In the genomic region with DNA sequence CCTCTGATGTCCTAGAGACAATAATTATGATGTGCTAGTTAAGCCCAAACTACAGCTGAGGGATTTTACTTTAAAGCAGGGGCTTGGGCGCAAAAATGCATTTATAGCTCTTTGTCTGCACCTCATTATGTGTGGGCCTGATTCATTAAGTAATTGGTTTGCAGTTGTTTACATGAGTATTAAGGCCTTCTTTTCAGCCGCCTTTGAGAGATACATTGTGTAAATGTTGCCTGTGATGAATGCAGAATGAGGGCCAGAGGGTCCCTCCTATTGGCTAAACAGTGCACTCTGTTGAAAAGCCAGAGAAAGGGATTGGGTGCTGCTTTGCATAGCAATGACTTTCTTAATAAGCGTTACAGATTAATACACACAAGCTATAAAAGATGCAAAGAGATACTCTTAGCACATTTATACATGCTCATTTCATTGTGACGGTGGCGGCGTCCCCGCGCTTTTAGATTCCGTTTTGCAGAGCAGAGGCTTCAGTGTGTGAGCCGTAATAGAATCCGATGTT, we compare ENCODE assay signal across 8 mouse cellular contexts. TPM values are rescaled to one million over a fixed set of nuclear protein-coding genes. Genes with fewer than 3 reads are reported as not detected.
A peak's percentile ranks its signal among the peaks of the same experiment; 100 is the strongest.
DNase-seq lines count a peak whose midpoint lies in the region; ATAC-seq and TF ChIP-seq lines count a peak whose summit lies in the region.

No protein-coding gene starts in this region.

- H3K4me3 ChIP-seq in kidney, postnatal 0 days (replicated peaks; ENCODE audit: low read depth, low read length): peak overlapping the region; percentile 24
- H3K4me3 ChIP-seq in embryonic facial prominence, embryonic 15.5 days (replicated peaks): peak overlapping the region; percentile 19
- H3K4me3 ChIP-seq in intestine, embryonic 16.5 days (ENCODE audit: low read length): peak overlapping the region; percentile 34; the same call in 1 of the 2 replicates
- peak overlapping the region; percentile 48 for H3K4me3 ChIP-seq in midbrain, embryonic 10.5 days

- peaks cover 4% of the 10 kb centered on the region; the same call in 1 of the 2 replicates for H3K4me1 ChIP-seq in kidney, postnatal 0 days (replicated peaks; ENCODE audit: insufficient read depth, low read length)
- H3K4me1 ChIP-seq in embryonic facial prominence, embryonic 15.5 days: no peaks in the 10 kb centered on the region; the same call in none of the 2 replicates
- 0 out of 2 replicates have a peak, but pooled peaks cover 3% of the 10 kb centered on the region for H3K4me1 ChIP-seq in intestine, embryonic 16.5 days (ENCODE audit: control insufficient read depth, insufficient read depth, low read length)
- H3K4me1 ChIP-seq in midbrain, embryonic 10.5 days: peaks cover 45% of the 10 kb centered on the region

- peak overlapping the region; percentile 58 for H3K4me2 ChIP-seq in kidney, postnatal 0 days (ENCODE audit: low read length)
- peak overlapping the region; percentile 46 for H3K4me2 ChIP-seq in embryonic facial prominence, embryonic 15.5 days (replicated peaks)
- peak overlapping the region; percentile 66 for H3K4me2 ChIP-seq in intestine, embryonic 16.5 days (ENCODE audit: low read depth, low read length)

- H3K9me3 ChIP-seq in kidney, postnatal 0 days (replicated peaks; ENCODE audit: low read length): no peaks in the 10 kb centered on the region
- H3K9me3 ChIP-seq in embryonic facial prominence, embryonic 15.5 days (replicated peaks): no peaks in the 10 kb centered on the region
- no peaks in the 10 kb centered on the region for H3K9me3 ChIP-seq in intestine, embryonic 16.5 days (ENCODE audit: control insufficient read depth, low read length)
- no peaks in the 10 kb centered on the region for H3K9me3 ChIP-seq in midbrain, embryonic 10.5 days (replicated peaks)

- no peak for TF ChIP-seq CTCF in kidney, postnatal 0 days (IDR thresholded peaks at IDR 0.05; ENCODE audit: low read depth)

- H3K9ac ChIP-seq in kidney, postnatal 0 days (ENCODE audit: low read depth, low read length): no peak overlapping the region
- H3K9ac ChIP-seq in embryonic facial prominence, embryonic 15.5 days: no peak overlapping the region
- no peak overlapping the region for H3K9ac ChIP-seq in intestine, embryonic 16.5 days (ENCODE audit: low read depth, low read length)

- intact Hi-C loops in gastrocnemius, postnatal 36 days (cut with DNase I): loop anchor here (10.0 kb wide), 2 partner anchors 126 to 324 kb away; partner anchors contain the start of gene Nkx2-4

- H3K36me3 ChIP-seq in kidney, postnatal 0 days (ENCODE audit: insufficient read depth, low read length): no peaks in the 10 kb centered on the region
- H3K36me3 ChIP-seq in embryonic facial prominence, embryonic 15.5 days: no peaks in the 10 kb centered on the region
- H3K36me3 ChIP-seq in intestine, embryonic 16.5 days (ENCODE audit: control insufficient read depth, insufficient read depth, low read length): no peaks in the 10 kb centered on the region
- H3K36me3 ChIP-seq in midbrain, embryonic 10.5 days: peaks cover 3% of the 10 kb centered on the region

- peak; percentile 49 for DNase-seq in kidney, postnatal 0 days (ENCODE audit: low spot score)
- DNase-seq in kidney, postnatal 36 days: no peak
- DNase-seq in midbrain, embryonic 10.5 days (ENCODE audit: low spot score): peak; percentile 51
- DNase-seq in gastrocnemius, postnatal 36 days: no peak
- DNase-seq in adrenal gland, adult 8-10 months: no peak
- DNase-seq in kidney, postnatal 14 days: no peak

- H3K27ac ChIP-seq in kidney, postnatal 0 days: no peak overlapping the region
- H3K27ac ChIP-seq in embryonic facial prominence, embryonic 15.5 days (replicated peaks): no peak overlapping the region
- H3K27ac ChIP-seq in intestine, embryonic 16.5 days (ENCODE audit: low read length): no peak overlapping the region
- H3K27ac ChIP-seq in midbrain, embryonic 10.5 days (replicated peaks): peak overlapping the region; percentile 75

- no peaks in the 10 kb centered on the region for H3K27me3 ChIP-seq in kidney, postnatal 0 days (ENCODE audit: insufficient read depth, low read length)
- no peaks in the 10 kb centered on the region for H3K27me3 ChIP-seq in embryonic facial prominence, embryonic 15.5 days
- no peaks in the 10 kb centered on the region for H3K27me3 ChIP-seq in intestine, embryonic 16.5 days (replicated peaks; ENCODE audit: control insufficient read depth, insufficient read depth, low read length)
- peaks cover 68% of the 10 kb centered on the region for H3K27me3 ChIP-seq in midbrain, embryonic 10.5 days (ENCODE audit: low read depth, poor library complexity, severe bottlenecking)

- 15% methylated on average over 11 of the region's 11 CpGs for WGBS in kidney, postnatal 0 days
- WGBS in embryonic facial prominence, embryonic 15.5 days: 23% methylated on average over 11 of the region's 11 CpGs
- 22% methylated on average over 11 of the region's 11 CpGs for WGBS in intestine, embryonic 16.5 days
- WGBS in midbrain, embryonic 10.5 days: 5% methylated on average over 11 of the region's 11 CpGs

- ATAC-seq in kidney, postnatal 0 days (replicated peaks; ENCODE audit: low FRiP score, low read depth): no peak
- ATAC-seq in embryonic facial prominence, embryonic 15.5 days (ENCODE audit: insufficient number of reproducible peaks, low FRiP score, low TSS enrichment, low read depth): no peak
- no peak for ATAC-seq in intestine, embryonic 16.5 days

RNA-seq across cellular contexts. Expression of gene Xrn2, which starts 54.3 kb away (rescaled TPM):
- polyA plus RNA-seq in kidney, postnatal 0 days (2015; fragmentation: Nextera tagmentation; extraction: Ambion mirVana): 70.3 and 76.1 TPM in 2 replicates
- polyA plus RNA-seq in embryonic facial prominence, embryonic 15.5 days (2015; fragmentation: Nextera tagmentation; extraction: Ambion mirVana): 62.8 and 65.8 TPM in 2 replicates
- polyA plus RNA-seq in intestine, embryonic 16.5 days (2015; fragmentation: Nextera tagmentation; extraction: Ambion mirVana): 63.6 and 68.3 TPM in 2 replicates
- polyA plus RNA-seq in midbrain, embryonic 10.5 days (2016; fragmentation: Nextera tagmentation; extraction: Ambion mirVana): 88.0 and 92.5 TPM in 2 replicates
- total RNA-seq in gastrocnemius, postnatal 36 days (2021): 10 to 100 TPM; 11.1 to 14.1 TPM
- 10 to 100 TPM; 58.4 to 74.0 (median 61.9) TPM for total RNA-seq in adrenal gland, adult 8-10 months (2022)

Comparison
In these comparisons a context has a peak if more than half of its experiments do, and no peak if none do; other contexts are left out.
1. DNase-seq: peak in kidney, postnatal 0 days (single experiment) and midbrain, embryonic 10.5 days (single experiment); none in kidney, postnatal 36 days (0 of 2), gastrocnemius, postnatal 36 days (0 of 2), adrenal gland, adult 8-10 months (single experiment) and kidney, postnatal 14 days (single experiment).
2. Peak in every context shown above with its lines, with median percentiles within 50 percentile points of each other: H3K4me2 ChIP-seq and H3K4me3 ChIP-seq.